Mouse (Mus musculus) liver, embryonic 14.5 days (tissue): ENCODE data around the gene Hoxb8.

Experiments used
- CTCF ChIP-seq: IDR thresholded peaks from 2 replicates; pipeline ENCODE4 v1.5.1; 2016; ENCODE audit warnings: antibody characterized with exemption, low read depth, control low read depth
- EP300 ChIP-seq: IDR thresholded peaks from 2 replicates; pipeline ENCODE4 v1.6.1; 2016; ENCODE audit warnings: antibody characterized with exemption, low read depth

- no peak for TF ChIP-seq CTCF
- TF ChIP-seq EP300, result no peak
These were observed 21.3 kb upstream of the Hoxb8 start for GRCm38 (mm10) chr11:96260310-96260970.
